Mouse (Mus musculus): ENCODE results near the gene Trim56. TPM values are rescaled to one million over a fixed set of nuclear protein-coding genes. Genes with fewer than 3 reads are reported as not detected.

Trim56 gene
- polyA plus RNA-seq, 1 experiment from 2014 or later, result 9.4 TPM

- peaks cover 4% of the 10 kb centered on the region; the same call in 1 of the 2 replicates for H3K9me3 ChIP-seq (ENCODE audit: low read length)
- no peak overlapping the region for H3K4me2 ChIP-seq (replicated peaks; ENCODE audit: low read depth, low read length)
- no peak overlapping the region for H3K27ac ChIP-seq (ENCODE audit: low read length)
- WGBS, result 92% methylated on average over 12 of the region's 12 CpGs
- no peak for ATAC-seq (ENCODE audit: low FRiP score, low TSS enrichment)
- peaks cover 7% of the 10 kb centered on the region for H3K4me1 ChIP-seq (ENCODE audit: insufficient read depth, low read length)
- no peak overlapping the region for H3K4me3 ChIP-seq (ENCODE audit: low read length)
- H3K9ac ChIP-seq (replicated peaks; ENCODE audit: low read length), result no peak overlapping the region
- H3K27me3 ChIP-seq (ENCODE audit: insufficient read depth, low read length), result no peaks in the 10 kb centered on the region
- peaks cover 31% of the 10 kb centered on the region for H3K36me3 ChIP-seq (ENCODE audit: insufficient read depth, low read length)
These were observed 5.1 kb downstream of the Trim56 start for GRCm38 (mm10) chr5:137110863-137111262.

DNA sequence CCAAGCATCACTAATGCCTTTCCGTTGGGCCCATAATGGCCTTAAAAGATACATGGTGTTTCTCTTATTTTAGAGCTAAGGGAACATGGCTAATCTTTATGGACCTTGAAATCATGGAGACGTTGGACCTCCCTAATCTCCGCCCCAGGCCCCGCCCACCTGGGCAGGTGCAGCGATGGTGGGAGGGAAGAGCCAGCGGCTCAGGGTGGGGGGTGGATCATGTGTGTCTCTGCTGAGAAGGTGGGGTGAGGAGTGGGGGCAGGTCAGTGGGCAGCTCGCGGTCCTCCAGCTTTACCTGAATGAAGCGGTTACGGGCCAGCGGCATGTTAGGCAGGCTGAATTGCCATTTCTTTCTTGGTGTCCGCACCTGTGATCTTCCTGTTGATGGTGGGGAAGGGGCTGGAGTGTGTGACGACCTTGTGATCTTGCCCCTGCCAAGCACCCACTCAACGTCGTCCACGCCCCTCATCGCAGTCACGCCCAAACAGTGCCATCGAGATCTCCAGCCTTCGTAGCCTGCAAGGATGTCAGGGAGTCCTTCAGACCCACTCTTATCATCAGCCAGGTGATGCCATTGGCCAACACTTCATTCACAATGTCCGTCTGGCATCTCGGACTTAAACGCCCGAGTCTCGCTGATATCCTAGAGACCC is 5.9 kb downstream of the Trim56 start:
- H3K9ac ChIP-seq (replicated peaks; ENCODE audit: low read length), result no peak overlapping the region
- no peaks in the 10 kb centered on the region for H3K27me3 ChIP-seq (ENCODE audit: insufficient read depth, low read length)
- peaks cover 2% of the 10 kb centered on the region for H3K4me1 ChIP-seq (ENCODE audit: insufficient read depth, low read length)
- H3K4me3 ChIP-seq (ENCODE audit: low read length), result no peak overlapping the region
- H3K4me2 ChIP-seq (replicated peaks; ENCODE audit: low read depth, low read length), result no peak overlapping the region
- no peak overlapping the region for H3K27ac ChIP-seq (ENCODE audit: low read length)
- peaks cover 31% of the 10 kb centered on the region for H3K36me3 ChIP-seq (ENCODE audit: insufficient read depth, low read length)
- ATAC-seq (ENCODE audit: low FRiP score, low TSS enrichment), result no peak
- 58% methylated on average over 25 of the region's 25 CpGs for WGBS
- peaks cover 4% of the 10 kb centered on the region; the same call in 1 of the 2 replicates for H3K9me3 ChIP-seq (ENCODE audit: low read length)

DNA sequence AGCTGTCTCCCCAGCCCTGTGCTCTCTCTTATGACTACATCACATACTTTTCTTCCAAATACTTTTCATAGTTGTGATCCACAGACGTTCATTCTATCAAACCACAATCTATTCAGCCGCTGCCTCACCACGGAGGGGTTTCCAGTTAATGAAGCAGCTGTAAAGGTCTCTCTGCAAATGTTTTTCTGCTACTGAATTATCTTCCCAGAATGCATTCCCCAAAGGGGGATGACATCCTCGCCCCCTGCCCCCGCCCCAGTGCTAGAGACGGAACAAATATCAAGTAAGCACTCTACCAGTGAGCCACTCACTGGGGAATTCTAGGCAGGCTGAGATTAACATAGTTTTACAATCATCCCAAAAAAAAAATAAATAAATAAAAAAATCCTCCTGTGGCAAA is 7.9 kb downstream of the Trim56 start:
- Histone ChIP-seq H3K4me1 (ENCODE audit: insufficient read depth, low read length) (no peaks in the 10 kb centered on the region), H3K27me3 (ENCODE audit: insufficient read depth, low read length) (no peaks in the 10 kb centered on the region), H3K36me3 (ENCODE audit: insufficient read depth, low read length) (peaks cover 15% of the 10 kb centered on the region), H3K9ac (replicated peaks; ENCODE audit: low read length) (no peak overlapping the region), H3K27ac (ENCODE audit: low read length) (no peak overlapping the region), H3K4me3 (ENCODE audit: low read length) (no peak overlapping the region), H3K9me3 (ENCODE audit: low read length) (no peaks in the 10 kb centered on the region; the same call in 1 of the 2 replicates), H3K4me2 (replicated peaks; ENCODE audit: low read depth, low read length) (no peak overlapping the region)
- 61% methylated on average over 6 of the region's 6 CpGs for WGBS
- ATAC-seq (ENCODE audit: low FRiP score, low TSS enrichment), result no peak

DNA sequence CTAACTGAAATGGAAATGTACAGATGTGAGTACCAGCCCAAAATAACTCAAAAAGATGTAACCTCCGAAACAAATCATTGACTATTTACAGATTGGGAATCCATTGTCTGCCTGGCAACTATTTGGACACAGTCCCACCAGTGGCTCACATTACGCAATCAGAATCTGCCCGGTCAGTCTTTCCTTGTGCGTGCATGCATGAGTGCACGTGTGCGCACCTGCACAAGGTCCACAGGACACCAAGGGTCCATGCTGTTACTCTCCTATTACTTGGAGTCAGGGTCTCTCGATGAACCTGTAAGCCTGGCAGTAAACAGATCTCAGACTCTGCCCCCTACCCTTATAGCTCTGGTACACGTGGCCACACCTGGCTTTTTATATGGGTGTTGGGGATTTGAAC is 8.3 kb downstream of the Trim56 start:
- H3K36me3 ChIP-seq (ENCODE audit: insufficient read depth, low read length), result peaks cover 10% of the 10 kb centered on the region
- no peak overlapping the region for H3K9ac ChIP-seq (replicated peaks; ENCODE audit: low read length)
- no peak overlapping the region for H3K4me2 ChIP-seq (replicated peaks; ENCODE audit: low read depth, low read length)
- H3K27ac ChIP-seq (ENCODE audit: low read length), result no peak overlapping the region
- no peak overlapping the region for H3K4me3 ChIP-seq (ENCODE audit: low read length)
- H3K9me3 ChIP-seq (ENCODE audit: low read length), result no peaks in the 10 kb centered on the region; the same call in 1 of the 2 replicates
- WGBS, result 62% methylated on average over 8 of the region's 8 CpGs
- no peaks in the 10 kb centered on the region; the same call in 1 of the 2 replicates for H3K4me1 ChIP-seq (ENCODE audit: insufficient read depth, low read length)
- no peaks in the 10 kb centered on the region for H3K27me3 ChIP-seq (ENCODE audit: insufficient read depth, low read length)
- no peak; the same call in 1 of the 2 replicates for ATAC-seq (ENCODE audit: low FRiP score, low TSS enrichment)

GRCm38 (mm10) chr5:137107024-137107423 is 9.0 kb downstream of the Trim56 start:
- 0 out of 2 replicates have a peak, but pooled peaks have one; percentile 13 for ATAC-seq (ENCODE audit: low FRiP score, low TSS enrichment)
- Histone ChIP-seq H3K9ac (replicated peaks; ENCODE audit: low read length) (no peak overlapping the region), H3K4me1 (ENCODE audit: insufficient read depth, low read length) (no peaks in the 10 kb centered on the region; the same call in 1 of the 2 replicates), H3K4me3 (ENCODE audit: low read length) (no peak overlapping the region), H3K27ac (ENCODE audit: low read length) (no peak overlapping the region), H3K36me3 (ENCODE audit: insufficient read depth, low read length) (peaks cover 7% of the 10 kb centered on the region; the same call in 1 of the 2 replicates), H3K4me2 (replicated peaks; ENCODE audit: low read depth, low read length) (no peak overlapping the region), H3K9me3 (ENCODE audit: low read length) (no peaks in the 10 kb centered on the region), H3K27me3 (ENCODE audit: insufficient read depth, low read length) (no peaks in the 10 kb centered on the region)
- WGBS, result 4% methylated on average over 6 of the region's 6 CpGs

DNA sequence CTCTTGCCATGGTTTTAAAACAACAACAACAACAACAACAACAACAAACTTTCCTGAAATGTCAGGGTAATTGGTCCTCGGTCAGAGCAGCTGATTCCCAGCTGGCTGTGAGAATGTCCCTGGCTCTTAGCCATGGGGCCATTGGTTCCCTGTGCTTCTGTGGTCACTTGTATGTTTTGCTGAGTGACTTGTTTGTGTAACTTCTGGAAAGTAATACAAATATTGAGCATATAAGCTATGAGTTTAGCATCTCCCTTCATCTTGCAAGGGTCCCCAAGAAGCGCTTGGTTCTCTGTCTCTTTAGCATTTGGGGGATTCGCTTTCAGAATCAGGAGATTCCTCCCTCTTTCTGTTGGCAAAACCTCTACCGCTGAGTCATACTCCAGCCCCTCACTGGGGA is 9.6 kb downstream of the Trim56 start:
- no peak overlapping the region for H3K4me2 ChIP-seq (replicated peaks; ENCODE audit: low read depth, low read length)

DNA sequence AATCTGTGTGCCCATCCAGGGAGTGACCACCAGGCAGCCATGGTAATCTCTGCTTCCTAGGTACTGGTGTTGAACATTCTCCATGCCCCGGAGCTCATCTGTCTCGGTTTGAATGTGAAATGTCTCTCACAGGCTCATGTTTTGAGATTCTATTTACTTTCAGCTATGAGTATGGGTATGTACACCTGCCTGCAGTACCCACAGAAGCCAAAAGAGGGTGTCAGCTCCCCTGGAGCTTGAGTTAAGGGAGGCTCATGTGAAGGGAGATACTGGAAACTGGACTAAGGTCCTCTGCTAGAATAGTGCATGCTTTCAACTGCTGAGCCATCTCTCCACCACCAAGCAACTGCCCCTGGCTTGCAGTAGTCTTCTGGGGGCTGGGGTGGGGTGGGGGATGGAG is 12.0 kb downstream of the Trim56 start:
- no peaks in the 10 kb centered on the region for H3K27me3 ChIP-seq (ENCODE audit: insufficient read depth, low read length)
- H3K4me2 ChIP-seq (replicated peaks; ENCODE audit: low read depth, low read length), result no peak overlapping the region
- no peak for ATAC-seq (ENCODE audit: low FRiP score, low TSS enrichment)
- H3K4me1 ChIP-seq (ENCODE audit: insufficient read depth, low read length), result no peaks in the 10 kb centered on the region; the same call in 1 of the 2 replicates
- no peak overlapping the region for H3K27ac ChIP-seq (ENCODE audit: low read length)
- no peaks in the 10 kb centered on the region for H3K36me3 ChIP-seq (ENCODE audit: insufficient read depth, low read length)
- no peaks in the 10 kb centered on the region for H3K9me3 ChIP-seq (ENCODE audit: low read length)
- no peak overlapping the region for H3K4me3 ChIP-seq (ENCODE audit: low read length)
- WGBS, result 91% methylated on average over 2 of the region's 2 CpGs
- H3K9ac ChIP-seq (replicated peaks; ENCODE audit: low read length), result no peak overlapping the region

More for the DNA sequence above, 9.6 kb downstream of the Trim56 start:
- Histone ChIP-seq H3K4me1 (ENCODE audit: insufficient read depth, low read length) (no peaks in the 10 kb centered on the region; the same call in 1 of the 2 replicates), H3K27ac (ENCODE audit: low read length) (no peak overlapping the region), H3K27me3 (ENCODE audit: insufficient read depth, low read length) (no peaks in the 10 kb centered on the region), H3K36me3 (ENCODE audit: insufficient read depth, low read length) (peaks cover 6% of the 10 kb centered on the region; the same call in 1 of the 2 replicates), H3K9me3 (ENCODE audit: low read length) (no peaks in the 10 kb centered on the region), H3K9ac (replicated peaks; ENCODE audit: low read length) (no peak overlapping the region), H3K4me3 (ENCODE audit: low read length) (no peak overlapping the region)
- no peak for ATAC-seq (ENCODE audit: low FRiP score, low TSS enrichment)
- 73% methylated on average over 4 of the region's 4 CpGs for WGBS

GRCm38 (mm10) chr5:137102575-137103522 is 13.2 kb downstream of the Trim56 start:
- Histone ChIP-seq H3K4me3 (ENCODE audit: low read length) (no peak overlapping the region), H3K36me3 (ENCODE audit: insufficient read depth, low read length) (no peaks in the 10 kb centered on the region), H3K27me3 (ENCODE audit: insufficient read depth, low read length) (no peaks in the 10 kb centered on the region), H3K9me3 (ENCODE audit: low read length) (no peaks in the 10 kb centered on the region), H3K27ac (ENCODE audit: low read length) (no peak overlapping the region), H3K4me1 (ENCODE audit: insufficient read depth, low read length) (no peaks in the 10 kb centered on the region; the same call in 1 of the 2 replicates), H3K9ac (replicated peaks; ENCODE audit: low read length) (no peak overlapping the region), H3K4me2 (replicated peaks; ENCODE audit: low read depth, low read length) (no peak overlapping the region)
- no peak for ATAC-seq (ENCODE audit: low FRiP score, low TSS enrichment)
- WGBS, result 67% methylated on average over 28 of the region's 28 CpGs

- H3K27ac ChIP-seq (ENCODE audit: low read length), result no peak overlapping the region
- no peaks in the 10 kb centered on the region for H3K9me3 ChIP-seq (ENCODE audit: low read length)
- H3K9ac ChIP-seq (replicated peaks; ENCODE audit: low read length), result no peak overlapping the region
- H3K4me2 ChIP-seq (replicated peaks; ENCODE audit: low read depth, low read length), result no peak overlapping the region
- no peak for ATAC-seq (ENCODE audit: low FRiP score, low TSS enrichment)
- no peaks in the 10 kb centered on the region for H3K27me3 ChIP-seq (ENCODE audit: insufficient read depth, low read length)
- 71% methylated on average over 10 of the region's 10 CpGs for WGBS
- H3K4me1 ChIP-seq (ENCODE audit: insufficient read depth, low read length), result no peaks in the 10 kb centered on the region; the same call in 1 of the 2 replicates
- H3K4me3 ChIP-seq (ENCODE audit: low read length), result no peak overlapping the region
- no peaks in the 10 kb centered on the region for H3K36me3 ChIP-seq (ENCODE audit: insufficient read depth, low read length)
These were observed 13.9 kb downstream of the Trim56 start for GRCm38 (mm10) chr5:137102078-137102477.
